Mouse (Mus musculus) layer of hippocampus, postnatal 25 days (tissue): ENCODE measurements around the gene Sept7. TPM values are rescaled to one million over a fixed set of nuclear protein-coding genes. Genes with fewer than 3 reads are reported as not detected.

Experiments
- DNase-seq, 2 experiments: peaks; one replicate each; pipeline ENCODE4 v3.0.0; 2022; ENCODE audit warnings: mixed read lengths in 2 of 2, low spot score in 1 of 2; ENCODE audit errors: extremely low spot score in 1 of 2
- total RNA-seq, 2 experiments: library from RNA; stranded (reverse); gene quantifications; 2 replicates each; pipeline ENCODE4 v1.2.3; 2021

The Sept7 gene
- total RNA-seq, 2 experiments from 2014 or later = 281 to 289 TPM

GRCm38 (mm10) chr9:25357589-25357988 lies 105.3 kb downstream of the Sept7 start:
- no peak for DNase-seq

GRCm38 (mm10) chr9:25358018-25358417 lies 105.8 kb downstream of the Sept7 start:
- no peak for DNase-seq

Other genes starting within 250 kb of the Sept7 start
- not detected for gene Gm10181, start 163.0 kb upstream of the Sept7 start, total RNA-seq
- gene Herpud2, start 100.6 kb upstream of the Sept7 start, total RNA-seq = 10 to 100 TPM; 48.5 to 49.8 TPM
- gene Eepd1, start 229.1 kb downstream of the Sept7 start, total RNA-seq = 10 to 100 TPM; 13.8 to 16.4 TPM